Mouse (Mus musculus) CH12.LX (cell line): ENCODE measurements around the gene Kpna6. TPM values are rescaled to one million over a fixed set of nuclear protein-coding genes. Genes with fewer than 3 reads are reported as not detected.

Experiments
- DNase-seq: peaks from one replicate; pipeline ENCODE4 v3.0.0-alpha.2; 2013; ENCODE audit errors: extremely low read depth
- H3K27ac ChIP-seq: 2 replicates; pipeline ENCODE4 v1.5.1; 2012; ENCODE audit warnings: low read depth, mild to moderate bottlenecking, control low read depth, moderate library complexity; ENCODE audit not compliant: insufficient read depth
- H3K27me3 ChIP-seq: replicated peaks from 2 replicates; pipeline ENCODE3; 2012; ENCODE audit warnings: inconsistent platforms
- H3K36me3 ChIP-seq, 2 experiments: replicated peaks in 1 of 2; 2 replicates each; pipeline versions ENCODE3 to v1.6.1; 2012; ENCODE audit warnings: inconsistent platforms in 1 of 2, low read length in 1 of 2, mild to moderate bottlenecking in 1 of 2, mixed read lengths in 1 of 2, moderate library complexity in 1 of 2; ENCODE audit not compliant: control insufficient read depth in 1 of 2, insufficient read depth in 1 of 2
- H3K4me1 ChIP-seq, 2 experiments: 2 replicates each; pipeline ENCODE4 v1.6.1; 2012; ENCODE audit warnings: inconsistent platforms in 1 of 2, moderate library complexity in 1 of 2; ENCODE audit not compliant: insufficient read depth in 2 of 2, control insufficient read depth in 1 of 2
- H3K4me2 ChIP-seq: 2 replicates; pipeline ENCODE4 v1.6.1; 2012; ENCODE audit warnings: low read depth, mild to moderate bottlenecking, control low read depth; ENCODE audit not compliant: poor library complexity, insufficient read depth, severe bottlenecking
- H3K4me3 ChIP-seq, 3 experiments: fragments of 150-350 bp in 1 of 3; sonication (generic) in 1 of 3; replicated peaks in 1 of 3; 2 replicates each; pipeline versions ENCODE3 to v1.5.1; 2011 to 2012; ENCODE audit warnings: low read depth in 2 of 3, low read length in 2 of 3, mild to moderate bottlenecking in 2 of 3, moderate library complexity in 2 of 3, control low read depth in 1 of 3, improper control_type of control experiment in 1 of 3, inconsistent platforms in 1 of 3, mixed read lengths in 1 of 3; ENCODE audit not compliant: poor library complexity in 1 of 3
- H3K79me2 ChIP-seq: replicated peaks from 2 replicates; pipeline ENCODE4 v1.6.1; 2012; ENCODE audit warnings: mild to moderate bottlenecking, moderate library complexity; ENCODE audit not compliant: control insufficient read depth, poor library complexity, insufficient read depth, severe bottlenecking; ENCODE audit errors: extremely low read depth
- H3K9ac ChIP-seq: 2 replicates; pipeline ENCODE4 v1.6.1; 2012; ENCODE audit warnings: low read depth, mild to moderate bottlenecking, control low read depth, moderate library complexity; ENCODE audit not compliant: insufficient read depth
- H3K9me3 ChIP-seq: replicated peaks from 2 replicates; pipeline ENCODE3; 2012; ENCODE audit warnings: low read length, inconsistent platforms, mixed read lengths
- BHLHE40 ChIP-seq: IDR thresholded peaks from 2 replicates; pipeline ENCODE4 v1.6.1; 2011; ENCODE audit warnings: mild to moderate bottlenecking, low read depth, low read length, improper control_type of control experiment
- CHD1 ChIP-seq: IDR thresholded peaks from 2 replicates; pipeline ENCODE4 v1.6.1; 2012; ENCODE audit warnings: low read depth, low read length, improper control_type of control experiment, inconsistent platforms
- CHD2 ChIP-seq: IDR thresholded peaks from 2 replicates; pipeline ENCODE4 v1.6.1; 2011; ENCODE audit warnings: low read length, improper control_type of control experiment
- CTCF ChIP-seq, 2 experiments: IDR thresholded peaks in 1 of 2; conservative IDR thresholded peaks in 1 of 2; 2 replicates each; pipeline ENCODE4 v1.5.1; 2011 to 2012; ENCODE audit warnings: low read depth in 2 of 2, low read length in 2 of 2, improper control_type of control experiment in 1 of 2, inconsistent platforms in 1 of 2, mild to moderate bottlenecking in 1 of 2, moderate library complexity in 1 of 2
- E2F4 ChIP-seq: IDR thresholded peaks from 2 replicates; pipeline ENCODE4 v1.6.1; 2011; ENCODE audit warnings: low read depth, low read length, improper control_type of control experiment; ENCODE audit not compliant: insufficient replicate concordance
- ELF1 ChIP-seq: IDR thresholded peaks from 2 replicates; pipeline ENCODE4 v1.6.1; 2014; ENCODE audit warnings: low read depth, mild to moderate bottlenecking, inconsistent platforms, low read length, improper control_type of control experiment
- EP300 ChIP-seq: IDR thresholded peaks from 2 replicates; pipeline ENCODE4 v1.6.1; 2011; ENCODE audit warnings: low read length, improper control_type of control experiment
- ETS1 ChIP-seq: conservative IDR thresholded peaks from 2 replicates; pipeline ENCODE4 v1.6.1; 2012; ENCODE audit warnings: low read depth, mild to moderate bottlenecking, inconsistent platforms, low read length, improper control_type of control experiment, moderate library complexity
- GABPA ChIP-seq: IDR thresholded peaks from 2 replicates; pipeline ENCODE4 v1.6.1; 2012; ENCODE audit warnings: low read depth, low read length, improper control_type of control experiment, inconsistent platforms; ENCODE audit not compliant: insufficient replicate concordance
- HCFC1 ChIP-seq: IDR thresholded peaks from 2 replicates; pipeline ENCODE4 v1.6.1; 2012; ENCODE audit warnings: low read depth, mild to moderate bottlenecking, inconsistent platforms, low read length, improper control_type of control experiment
- JUND ChIP-seq: conservative IDR thresholded peaks from 2 replicates; pipeline ENCODE4 v1.6.1; 2011; ENCODE audit warnings: low read depth, low read length, improper control_type of control experiment
- KAT2A ChIP-seq: IDR thresholded peaks from 2 replicates; pipeline ENCODE4 v1.6.1; 2012; ENCODE audit warnings: low read length, improper control_type of control experiment, inconsistent platforms; ENCODE audit not compliant: insufficient replicate concordance
- MAFK ChIP-seq: IDR thresholded peaks from 2 replicates; pipeline ENCODE4 v1.6.1; 2011; ENCODE audit warnings: low read length, improper control_type of control experiment; ENCODE audit not compliant: insufficient replicate concordance
- MAX ChIP-seq: IDR thresholded peaks from 2 replicates; pipeline ENCODE4 v1.6.1; 2011; ENCODE audit warnings: low read length, improper control_type of control experiment
- MAZ ChIP-seq: IDR thresholded peaks from 2 replicates; pipeline ENCODE4 v1.6.1; 2012; ENCODE audit warnings: low read depth, mild to moderate bottlenecking, inconsistent platforms, low read length, improper control_type of control experiment, moderate library complexity
- MEF2A ChIP-seq: IDR thresholded peaks from 2 replicates; pipeline ENCODE4 v1.6.1; 2014; ENCODE audit warnings: low read depth, mild to moderate bottlenecking, inconsistent platforms, low read length, improper control_type of control experiment, borderline replicate concordance
- MYC ChIP-seq: IDR thresholded peaks from 2 replicates; pipeline ENCODE4 v1.6.1; 2011; ENCODE audit warnings: low read depth, mild to moderate bottlenecking, improper control_type of control experiment, low read length
- NELFE ChIP-seq: IDR thresholded peaks from 2 replicates; pipeline ENCODE4 v1.6.1; 2011; ENCODE audit warnings: low read depth, low read length, improper control_type of control experiment
- PAX5 ChIP-seq: IDR thresholded peaks from 2 replicates; pipeline ENCODE4 v1.6.1; 2012; ENCODE audit warnings: low read length, inconsistent platforms, mixed read lengths
- POLR2A ChIP-seq: IDR thresholded peaks from 2 replicates; pipeline ENCODE4 v1.6.1; 2011; ENCODE audit warnings: low read depth, mild to moderate bottlenecking, improper control_type of control experiment, low read length
- POLR2AphosphoS2 ChIP-seq: IDR thresholded peaks from 2 replicates; pipeline ENCODE4 v1.6.1; 2011; ENCODE audit warnings: low read depth, low read length, improper control_type of control experiment
- RCOR1 ChIP-seq: conservative IDR thresholded peaks from 2 replicates; pipeline ENCODE4 v1.6.1; 2012; ENCODE audit warnings: low read depth, mild to moderate bottlenecking, inconsistent platforms, low read length, improper control_type of control experiment
- SIN3A ChIP-seq: IDR thresholded peaks from 2 replicates; pipeline ENCODE4 v1.6.1; 2012; ENCODE audit warnings: low read length, improper control_type of control experiment, inconsistent platforms
- SMC3 ChIP-seq: IDR thresholded peaks from 2 replicates; pipeline ENCODE4 v1.6.1; 2011; ENCODE audit warnings: low read depth, low read length, improper control_type of control experiment
- TCF12 ChIP-seq: IDR thresholded peaks from 2 replicates; pipeline ENCODE4 v1.6.1; 2014; ENCODE audit warnings: low read depth, mild to moderate bottlenecking, inconsistent platforms, low read length, improper control_type of control experiment
- UBTF ChIP-seq: IDR thresholded peaks from 2 replicates; pipeline ENCODE4 v1.6.1; 2012; ENCODE audit warnings: low read depth, mild to moderate bottlenecking, inconsistent platforms, low read length, improper control_type of control experiment, moderate library complexity
- USF1 ChIP-seq: IDR thresholded peaks from 2 replicates; pipeline ENCODE4 v1.6.1; 2014; ENCODE audit warnings: low read depth, mild to moderate bottlenecking, inconsistent platforms, low read length, improper control_type of control experiment
- USF2 ChIP-seq: conservative IDR thresholded peaks from 2 replicates; pipeline ENCODE4 v1.6.1; 2011; ENCODE audit warnings: low read depth, low read length, improper control_type of control experiment
- ZC3H11A ChIP-seq: IDR thresholded peaks from 2 replicates; pipeline ENCODE4 v1.6.1; 2012; ENCODE audit warnings: low read depth, mild to moderate bottlenecking, inconsistent platforms, low read length, improper control_type of control experiment
- ZKSCAN1 ChIP-seq: IDR thresholded peaks from 2 replicates; pipeline ENCODE4 v1.6.1; 2012; ENCODE audit warnings: low read depth, inconsistent platforms, low read length, improper control_type of control experiment, borderline replicate concordance
- ZMIZ1 ChIP-seq: IDR thresholded peaks from 2 replicates; pipeline ENCODE4 v1.6.1; 2012; ENCODE audit warnings: low read depth, mild to moderate bottlenecking, inconsistent platforms, low read length, improper control_type of control experiment
- ZNF384 ChIP-seq: IDR thresholded peaks from 2 replicates; pipeline ENCODE4 v1.6.1; 2012; ENCODE audit warnings: low read depth, low read length, improper control_type of control experiment, inconsistent platforms
- dilution Hi-C: fragments of 300-500 bp; cut with MboI; formaldehyde crosslinking; loops from 2 replicates; pipeline ENCODE4 v1.14.3; 2020; ENCODE audit warnings: low sequenced_read_pairs; ENCODE audit not compliant: extremely low pct_unique_long_range_greater_than_20kb, extremely low pct_ligation_motif_present
- in situ Hi-C: fragments of 300-500 bp; cut with MboI; formaldehyde crosslinking; loops from 3 replicates; pipeline ENCODE4 v1.14.3; 2019; ENCODE audit warnings: low sequenced_read_pairs, low pct_ligation_motif_present, low pct_unique_long_range_greater_than_20kb, mixed read lengths
- polyA plus RNA-seq: library from polyadenylated mRNA; unstranded; fragments of >175 nt; gene quantifications from 2 replicates; pipeline ENCODE4 v1.2.1, GENCODE M21; 2012; ENCODE audit warnings: low read depth; ENCODE audit not compliant: insufficient read length
- total RNA-seq, 2 experiments: library from RNA; depleted of rRNA; stranded (reverse); fragments of 300-350 nt in 1 of 2; fragments of >200 nt in 1 of 2; gene quantifications; 2 replicates each; pipeline ENCODE4 v1.2.3; 2012 to 2014

The Kpna6 gene
- total and polyA plus RNA-seq, 3 experiments = 17.3 to 25.8 (median 19.6) TPM

DNA sequence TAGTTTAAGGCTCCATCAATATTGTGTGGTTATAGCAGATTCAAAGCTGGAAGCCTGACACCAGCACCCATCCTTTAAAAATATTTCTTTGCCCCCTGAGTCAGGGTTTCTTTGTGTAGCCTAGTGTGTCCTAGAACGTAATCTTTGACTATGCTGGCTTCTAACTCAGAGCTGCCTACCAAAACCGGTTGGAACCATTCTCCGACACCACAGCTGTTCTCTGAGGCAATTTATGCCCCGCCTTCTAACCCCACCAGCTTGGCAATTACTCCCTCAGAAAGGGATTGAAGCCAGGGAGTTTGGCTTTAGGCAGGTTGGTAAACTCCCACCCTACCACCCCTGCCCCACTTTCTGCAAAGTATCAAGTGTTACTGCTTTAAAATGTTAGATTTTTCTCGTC lies 30.8 kb downstream of the Kpna6 start:
- Histone ChIP-seq H3K27ac (no peak overlapping the region), H3K36me3 (peaks cover 42 to 66% of the 10 kb centered on the region in 2 experiments)
- dilution Hi-C loops = no loop called here

GRCm38 (mm10) chr4:129640638-129641467 lies 31.7 kb downstream of the Kpna6 start, which contains the start of gene Txlna:
Gene Txlna, minus strand, starts transcription at chr4:129641065.
- Histone ChIP-seq H3K4me1 (peaks cover 4 to 39% of the 10 kb centered on the region in 2 experiments), H3K79me2 (peaks cover 28% of the 10 kb centered on the region), H3K27ac (peak within 1 kb of the TSS; percentile 78), H3K36me3 (peaks cover 43 to 66% of the 10 kb centered on the region in 2 experiments), H3K27me3 (no peaks in the 10 kb centered on the region), H3K9me3 (no peaks in the 10 kb centered on the region), H3K4me2 (peak within 1 kb of the TSS; percentile 90), H3K4me3 (peak within 1 kb of the TSS; percentile 61 to 83 (median 76)), H3K9ac (peak within 1 kb of the TSS; percentile 95)
- in situ Hi-C loops = no loop called here
- dilution Hi-C loops = no loop called here
- peak; percentile 98 for DNase-seq
- TF ChIP-seq ZMIZ1 (peak; percentile 81), MAZ (0 out of 2 replicates have a peak, but pooled peaks have one; percentile 5), UBTF (no peak), POLR2AphosphoS2 (peak; percentile 86), E2F4 (no peak; the same call in 1 of the 2 replicates), MYC (no peak), GABPA (peak; percentile 49; the same call in 1 of the 2 replicates), CHD2 (peak; percentile 19; the same call in 1 of the 2 replicates), SMC3 (no peak), HCFC1 (peak; percentile 97), KAT2A (peak; percentile 90; the same call in 1 of the 2 replicates), NELFE (peak; percentile 96), TCF12 (peak; percentile 68), ZC3H11A (no peak), EP300 (no peak), ZNF384 (peak; percentile 94), SIN3A (peak; percentile 72), ZKSCAN1 (no peak), RCOR1 (no peak), POLR2A (peak; percentile 98), MEF2A (0 out of 2 replicates have a peak, but pooled peaks have one; percentile 44), USF1 (peak; percentile 68), ETS1 (peak; percentile 34; the same call in 1 of the 2 replicates), CTCF (conservative IDR thresholded peaks at IDR 0.05 in 1 of 2, IDR thresholded peaks at IDR 0.05 in 1 of 2; ENCODE audit: low read depth in 2 of 2, low read length in 2 of 2) (no peak), CHD1 (0 out of 2 replicates have a peak, but pooled peaks have one; percentile 77), ELF1 (peak; percentile 80; the same call in 1 of the 2 replicates), USF2 (no peak), MAX (peak; percentile 73)

More for the DNA sequence above, 30.8 kb downstream of the Kpna6 start:
- in situ Hi-C loops = no loop called here
- DNase-seq = no peak
- Histone ChIP-seq H3K9ac (peak overlapping the region; percentile 76), H3K4me2 (peak overlapping the region; percentile 59; the same call in 1 of the 2 replicates), H3K27me3 (no peaks in the 10 kb centered on the region), H3K9me3 (no peaks in the 10 kb centered on the region), H3K4me1 (peaks cover 4 to 39% of the 10 kb centered on the region in 2 experiments), H3K79me2 (peaks cover 25% of the 10 kb centered on the region), H3K4me3 (peak overlapping the region in 2 of 3 experiments; percentile 61 to 62)
- TF ChIP-seq PAX5 (no peak), JUND (no peak), MAFK (no peak), ZC3H11A (no peak), MEF2A (no peak), BHLHE40 (no peak), E2F4 (no peak), NELFE (no peak)
